Mouse (Mus musculus) spleen, adult 2 months (tissue): ENCODE data around the gene Baiap2l1.

Experiments
- CTCF ChIP-seq: fragments of 200-500 bp; IDR thresholded peaks from 2 replicates; pipeline ENCODE4 v1.5.1; 2011; ENCODE audit warnings: mild to moderate bottlenecking, inconsistent platforms; ENCODE audit not compliant: insufficient read depth, insufficient read length, insufficient replicate concordance; ENCODE audit errors: extremely low read depth
- POLR2A ChIP-seq: fragments of 200-500 bp; IDR thresholded peaks from 2 replicates; pipeline ENCODE4 v1.6.1; 2011; ENCODE audit warnings: low read depth, low read length, inconsistent platforms

- no peak for TF ChIP-seq CTCF
- no peak for TF ChIP-seq POLR2A
Observed at GRCm38 (mm10) chr5:144370986-144371385, 13.1 kb upstream of the Baiap2l1 start.
